Mouse (Mus musculus) adrenal gland, adult 2 months (tissue): Measurements from ENCODE around the gene Ace. TPM values are rescaled to one million over a fixed set of nuclear protein-coding genes. Genes with fewer than 3 reads are reported as not detected.
A peak's percentile ranks its signal among the peaks of the same experiment; 100 is the strongest.
"Not testable (repeated sequence)": the region's sequence is repeated elsewhere in the genome, so short reads cannot be mapped to it uniquely, and the experiment has no call there.

Experiments used
- DNase-seq: peaks from one replicate; pipeline ENCODE4 v3.0.0; 2021
- polyA plus RNA-seq: library from polyadenylated mRNA; depleted of rRNA; stranded (reverse); fragments of >200 nt; gene quantifications from 2 replicates; pipeline ENCODE4 v1.2.3, GENCODE M21; 2012
- total RNA-seq, 2 experiments: library from RNA; stranded (reverse); gene quantifications; 2 replicates each; pipeline ENCODE4 v1.2.3; 2021

Gene Ace
- total and polyA plus RNA-seq, 3 experiments, result 8.3 to 15.9 (median 9.3) TPM

DNA sequence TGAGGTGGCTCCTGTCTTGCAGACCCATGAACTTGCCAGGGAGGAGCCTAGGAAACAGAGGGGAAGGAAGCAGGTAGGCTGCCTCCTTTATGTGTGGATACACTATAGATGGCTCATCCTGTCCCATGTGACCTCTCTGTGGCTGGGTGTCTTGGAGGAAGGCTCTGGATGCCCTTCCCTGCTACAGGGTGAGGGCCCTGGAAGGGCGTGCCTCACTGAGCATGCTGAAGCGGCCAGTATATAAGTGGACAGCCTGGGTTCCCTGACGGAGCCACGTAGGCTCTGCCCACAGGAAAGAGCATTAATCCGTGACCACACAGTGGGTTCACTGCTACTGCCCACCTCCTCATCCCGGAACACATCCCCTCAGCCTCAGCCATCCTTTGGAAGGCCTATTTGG lies 21.7 kb downstream of the Ace start:
- DNase-seq, result no peak

DNA sequence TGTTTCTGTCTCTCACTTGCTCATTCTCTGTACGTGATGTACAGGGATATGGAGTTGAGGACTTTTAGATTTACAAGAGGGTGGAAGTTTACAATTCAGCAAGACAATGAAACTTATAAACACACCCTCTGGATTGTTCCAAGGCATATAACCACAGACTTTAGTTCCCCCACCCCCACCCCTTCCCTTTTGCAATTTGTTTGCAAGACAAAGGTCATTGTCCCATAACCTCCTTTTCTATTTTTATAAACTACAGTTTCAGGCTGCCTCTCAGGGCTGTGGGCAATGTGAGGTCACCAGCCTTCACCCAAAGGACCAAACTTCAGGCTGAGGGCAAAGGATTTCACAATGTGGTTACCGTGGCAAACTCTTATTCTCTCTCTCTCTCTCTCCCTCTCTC lies 22.5 kb downstream of the Ace start:
- peak; percentile 60 for DNase-seq

DNA sequence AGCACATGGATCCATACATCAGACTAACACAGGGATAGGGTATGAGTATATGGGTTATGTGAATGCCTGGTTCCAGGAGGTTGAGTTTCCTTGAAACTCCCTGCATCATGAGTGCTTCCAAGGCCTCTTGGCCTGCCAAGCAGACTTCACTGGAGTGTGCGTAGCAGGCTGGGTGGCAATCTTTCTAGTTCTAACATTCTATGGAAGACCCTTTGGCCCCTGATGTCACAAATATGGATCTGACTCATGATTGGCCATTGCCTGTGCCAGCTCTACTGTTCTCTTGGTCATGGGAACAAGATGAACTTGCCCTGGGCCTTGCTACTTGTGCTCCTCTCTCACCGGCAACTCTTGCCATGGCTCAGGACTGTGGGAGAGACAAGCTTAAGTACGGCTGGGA lies 26.6 kb downstream of the Ace start, which contains the start of gene Ace3:
Gene Ace3 (plus strand): TSS at position 301 of the 400 bp plus-strand sequence.
- no peak for DNase-seq

DNA sequence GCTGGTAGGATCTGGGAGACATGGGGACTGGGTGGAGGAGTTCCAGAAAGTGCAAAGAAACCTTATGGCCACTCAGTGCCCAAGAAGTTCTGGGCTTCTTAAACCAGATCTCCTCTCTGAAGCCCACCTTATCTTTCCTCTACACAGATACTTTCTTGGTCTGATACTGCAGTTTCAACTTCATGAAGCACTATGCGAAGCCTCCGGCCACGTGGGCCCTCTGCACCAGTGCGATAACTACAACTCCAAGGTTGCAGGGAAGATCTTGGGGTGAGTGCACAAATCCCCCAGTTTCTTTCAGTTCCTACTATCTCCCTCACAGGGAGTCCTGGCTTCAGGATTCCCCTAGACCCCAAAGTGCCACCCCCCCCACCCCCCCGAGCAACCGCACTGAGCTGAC lies 32.3 kb downstream of the Ace start:
- no peak for DNase-seq

DNA sequence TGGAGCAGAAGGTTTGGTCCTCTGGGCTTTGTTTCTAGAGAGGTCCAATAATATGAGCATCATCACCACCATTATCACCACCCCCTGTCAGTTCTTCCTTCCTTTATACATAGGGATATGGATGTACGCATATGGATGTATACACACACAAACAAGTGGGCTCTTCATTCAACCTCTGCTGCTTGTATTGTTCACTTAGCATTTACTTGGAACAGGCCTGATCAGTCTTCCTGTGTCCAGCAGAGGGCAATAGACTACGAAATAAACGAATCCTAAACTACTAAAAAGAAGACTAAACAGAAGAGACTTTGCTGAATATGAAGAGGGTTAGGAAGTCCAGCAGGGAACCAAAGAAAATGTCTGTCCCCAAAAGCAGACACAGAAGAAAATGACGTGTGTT lies 34.0 kb downstream of the Ace start:
- DNase-seq, result no peak

DNA sequence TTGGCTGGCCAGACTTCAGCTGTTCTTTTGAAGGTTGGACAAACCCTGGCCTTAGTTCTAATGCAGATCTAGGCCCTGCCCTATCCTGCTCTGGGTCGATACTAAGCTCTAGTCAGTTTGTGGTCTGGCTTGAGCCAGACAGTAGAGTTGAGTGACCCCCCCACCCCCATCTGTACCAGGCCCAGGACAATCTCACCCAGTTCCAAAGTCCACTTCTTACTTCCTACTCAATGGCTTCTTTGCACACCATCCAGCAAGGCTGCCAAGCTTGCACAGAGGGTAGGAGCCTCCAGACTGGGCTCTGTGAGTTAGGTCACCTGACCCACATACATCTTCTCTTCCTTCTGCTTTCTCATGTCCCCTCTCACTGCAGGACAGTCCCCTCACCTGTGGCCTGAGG lies 36.8 kb downstream of the Ace start:
- no peak for DNase-seq

DNA sequence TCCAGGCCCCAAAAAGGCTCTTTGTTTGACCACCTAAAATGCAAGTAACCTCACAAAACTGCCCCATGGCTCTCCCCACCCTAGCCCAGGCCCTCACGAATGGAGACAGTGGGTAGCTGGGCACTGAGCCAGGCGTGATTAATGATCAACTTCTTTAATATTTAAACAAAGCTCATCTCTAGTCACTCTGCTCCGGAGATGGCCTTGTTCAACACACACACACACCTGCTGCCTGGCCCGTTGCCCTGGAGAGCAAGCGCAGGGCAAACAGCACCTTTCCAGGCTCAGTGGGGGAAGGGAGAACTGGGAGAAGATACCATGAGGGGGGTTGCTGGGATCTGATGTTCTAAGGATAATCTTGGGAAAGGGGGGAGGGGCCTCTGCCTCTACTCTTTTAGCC lies 38.2 kb downstream of the Ace start:
- DNase-seq, result no peak

DNA sequence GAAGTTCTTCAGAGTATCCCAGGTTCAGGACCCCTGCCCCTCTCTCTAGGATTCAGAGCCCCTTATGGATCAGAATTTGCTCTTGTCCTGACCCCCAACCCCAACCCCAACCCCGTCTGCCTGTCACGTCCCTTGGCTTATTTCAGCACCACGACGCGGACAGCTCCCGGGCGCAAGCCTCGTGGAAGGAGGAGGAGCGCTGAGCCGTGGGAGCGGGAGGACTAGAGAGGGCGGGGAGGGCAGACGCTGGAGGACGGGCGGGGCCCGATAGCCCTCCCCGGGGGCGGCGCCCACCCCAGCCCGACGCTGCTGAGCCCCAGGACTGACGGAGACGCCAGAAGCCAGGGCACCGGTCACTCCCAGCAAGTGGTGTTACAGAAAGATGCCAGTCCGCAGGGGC lies 40.1 kb downstream of the Ace start, which contains the start of gene Kcnh6:
Gene Kcnh6 (plus strand): TSS at position 304 of the 400 bp plus-strand sequence.
- DNase-seq, result peak; percentile 70

DNA sequence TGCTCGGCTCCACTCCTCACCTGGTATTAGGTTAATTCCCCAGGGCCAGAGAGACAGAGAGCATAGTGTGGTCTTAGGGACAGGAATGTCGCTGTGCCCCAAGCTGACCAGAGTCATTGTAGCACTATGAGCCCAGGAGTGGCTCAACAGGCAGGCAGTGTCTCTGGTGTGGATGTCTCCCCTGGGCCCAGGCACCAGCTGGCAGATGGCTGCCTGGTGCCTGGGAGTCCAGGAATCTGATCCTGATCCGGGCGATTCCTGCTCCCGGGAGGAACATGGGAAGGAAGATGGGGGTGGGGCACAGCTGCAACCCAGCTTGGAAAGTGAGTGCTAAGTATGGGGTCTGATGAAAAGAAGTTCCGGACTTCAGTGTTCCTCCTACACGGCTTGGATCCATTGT lies 45.0 kb downstream of the Ace start:
- DNase-seq, result no peak

DNA sequence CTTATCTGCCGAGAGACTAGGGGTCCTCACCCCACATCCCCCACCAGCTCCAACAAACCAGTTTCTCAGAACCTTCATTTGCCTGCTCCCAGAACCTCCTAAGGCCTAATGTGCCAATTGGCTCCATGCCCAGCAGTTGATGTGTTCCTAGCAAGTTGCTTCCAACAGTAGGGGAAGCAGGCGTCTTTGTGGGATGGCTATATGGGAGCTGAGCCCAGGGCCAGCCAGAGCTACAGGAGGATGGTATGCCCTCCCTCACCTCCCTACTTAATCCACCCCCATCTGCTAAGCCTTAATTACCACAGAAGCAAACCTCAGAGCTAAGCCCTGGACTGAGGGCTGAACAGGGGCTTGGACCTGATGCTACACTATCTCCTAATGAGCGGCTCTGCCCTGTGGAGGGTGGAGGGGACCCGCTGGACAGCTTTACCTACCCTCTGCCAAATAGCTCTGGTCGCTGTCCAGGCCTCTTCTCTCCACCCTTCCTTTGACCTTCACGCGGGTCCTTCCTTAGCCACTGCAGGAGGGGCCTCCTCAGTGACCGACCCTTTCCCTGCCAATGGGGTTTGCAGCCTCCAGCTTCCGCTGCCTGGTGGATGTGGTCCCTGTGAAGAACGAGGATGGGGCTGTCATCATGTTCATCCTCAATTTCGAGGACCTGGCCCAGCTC lies 45.9 kb downstream of the Ace start:
- DNase-seq, result peak; percentile 30

DNA sequence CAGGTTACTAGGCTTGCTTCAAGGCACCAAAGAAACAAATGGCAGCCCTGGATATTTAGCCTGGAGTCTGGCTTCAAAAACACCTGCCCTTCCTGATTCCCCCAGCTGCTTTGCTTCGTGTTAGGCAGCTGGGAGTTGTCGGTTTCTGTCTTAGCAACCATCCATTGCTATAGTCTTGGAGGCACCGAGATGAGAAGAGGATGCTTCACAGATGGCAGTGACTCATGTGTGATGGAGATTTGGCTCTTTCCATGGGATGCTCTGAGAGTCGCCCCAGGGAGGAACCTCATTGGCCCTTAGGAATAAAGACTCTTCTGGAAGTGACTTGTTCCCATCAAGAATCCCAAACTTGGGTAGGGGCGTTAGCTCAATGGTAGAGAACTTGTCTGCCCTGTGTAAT lies 48.7 kb downstream of the Ace start:
- no peak for DNase-seq

DNA sequence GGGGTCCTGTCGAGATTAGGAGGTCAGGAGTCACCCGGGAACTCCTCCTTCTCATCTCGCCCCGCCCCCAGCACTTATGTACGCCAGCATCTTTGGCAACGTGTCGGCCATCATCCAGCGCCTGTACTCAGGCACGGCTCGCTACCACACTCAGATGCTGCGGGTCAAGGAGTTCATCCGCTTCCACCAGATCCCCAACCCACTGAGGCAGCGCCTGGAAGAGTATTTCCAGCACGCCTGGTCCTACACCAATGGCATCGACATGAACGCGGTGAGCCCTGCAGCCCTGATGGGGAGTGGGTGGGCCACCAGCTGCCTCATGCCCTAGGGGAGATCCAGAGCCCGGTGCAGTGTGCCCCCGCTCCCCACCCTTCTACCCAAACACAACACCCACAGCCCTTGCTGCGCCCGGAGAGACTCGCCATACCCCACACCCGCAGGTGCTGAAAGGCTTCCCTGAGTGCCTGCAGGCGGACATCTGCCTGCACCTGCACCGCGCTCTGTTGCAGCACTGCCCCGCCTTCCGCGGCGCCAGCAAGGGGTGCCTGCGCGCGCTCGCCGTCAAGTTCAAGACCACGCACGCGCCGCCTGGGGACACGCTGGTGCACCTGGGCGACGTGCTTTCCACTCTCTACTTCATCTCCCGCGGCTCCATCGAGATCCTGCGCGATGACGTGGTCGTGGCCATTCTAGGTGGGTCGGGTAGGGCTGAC lies 52.5 kb downstream of the Ace start:
- no peak for DNase-seq

DNA sequence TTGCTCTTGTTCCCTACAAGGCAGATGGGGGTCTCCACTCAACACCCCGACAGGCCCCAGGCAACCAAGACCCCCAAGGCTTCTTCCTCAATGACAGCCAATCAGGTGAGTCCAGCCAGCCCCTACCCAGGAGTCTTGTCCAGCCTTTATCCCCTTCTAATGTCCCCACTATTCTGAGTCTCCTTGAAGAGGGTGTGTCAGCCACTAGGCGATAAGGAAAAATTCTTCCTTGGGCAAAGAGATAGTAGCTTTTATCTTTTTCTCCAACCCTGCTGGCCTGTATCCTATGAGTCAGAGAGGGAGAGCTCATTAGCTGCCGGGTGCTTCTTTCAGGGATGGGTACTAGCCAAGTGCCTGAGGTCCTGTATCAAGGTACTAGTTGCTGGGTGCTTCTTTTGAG lies 58.0 kb downstream of the Ace start:
- no peak for DNase-seq

DNA sequence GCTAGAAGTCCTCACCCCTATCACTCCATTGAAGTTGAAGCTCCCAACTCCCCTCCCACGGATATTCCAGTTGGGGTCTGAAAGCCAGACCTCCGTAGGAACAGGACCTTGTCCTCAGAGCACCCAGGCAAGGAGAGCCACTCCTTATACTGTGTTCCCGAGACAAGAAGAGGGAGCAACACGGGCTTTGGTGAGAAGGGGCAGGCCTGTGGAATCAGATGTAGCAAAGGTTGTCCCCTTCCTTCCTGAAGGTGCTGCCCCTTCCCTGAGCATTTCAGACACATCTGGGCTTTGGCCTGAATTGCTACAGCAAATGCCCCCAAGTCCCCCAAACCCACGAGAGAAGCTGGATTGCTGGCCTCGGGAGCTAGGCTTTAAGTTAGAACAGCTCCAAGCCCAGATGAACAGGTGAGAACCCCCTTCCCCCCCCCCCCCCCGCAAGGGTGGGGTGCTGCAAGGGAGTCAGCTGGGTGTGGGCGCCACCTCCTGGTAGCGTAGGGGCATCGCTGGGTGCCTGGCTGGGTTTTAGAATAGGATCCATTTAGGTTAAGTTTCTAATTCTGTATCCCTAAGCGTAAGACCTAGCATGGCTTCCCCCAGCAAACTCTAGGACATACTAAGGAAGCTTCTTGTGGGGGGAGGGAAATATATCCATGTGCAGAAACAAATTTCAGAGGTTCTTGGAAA lies 58.9 kb downstream of the Ace start:
- DNase-seq, result peak; percentile 60

DNA sequence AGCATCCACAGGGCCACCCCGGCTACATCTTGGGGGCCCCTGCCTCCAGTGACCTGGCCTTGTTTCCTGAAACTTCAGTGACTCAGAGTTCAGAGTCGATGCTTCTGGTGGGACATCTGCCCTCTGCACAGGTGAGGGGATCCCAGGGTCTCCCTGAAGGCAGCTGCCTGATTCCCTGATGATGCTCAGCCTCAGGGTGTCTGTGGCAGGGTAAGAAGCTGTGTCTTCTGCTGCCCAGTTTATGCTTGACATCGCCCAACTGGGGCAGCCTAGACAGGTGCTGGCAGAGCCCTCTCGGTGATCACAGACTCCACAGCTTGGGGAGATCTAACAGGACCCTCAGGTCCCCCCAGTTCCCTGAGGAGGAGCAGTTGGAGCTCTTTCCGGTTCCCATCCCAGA lies 59.9 kb downstream of the Ace start:
- DNase-seq, result no peak

DNA sequence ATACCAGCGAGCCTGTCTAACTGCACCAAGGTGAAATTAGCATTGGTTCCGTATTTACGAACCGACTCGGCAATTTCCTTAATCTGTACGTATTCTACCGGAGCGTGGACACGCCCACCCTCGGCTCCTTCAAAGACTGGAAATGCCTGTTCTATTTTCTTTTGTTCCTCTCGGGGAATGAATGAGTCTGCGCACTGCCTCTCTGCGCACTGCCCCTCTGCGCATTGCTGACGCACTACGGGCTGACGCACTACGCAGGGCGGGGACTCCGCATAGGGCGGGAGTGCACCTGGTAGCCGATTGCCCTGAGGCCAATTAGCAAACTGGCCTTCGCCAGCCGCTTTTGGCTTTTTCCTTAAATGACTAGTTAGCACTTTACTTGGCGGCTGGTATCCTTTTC lies 64.3 kb downstream of the Ace start:
- not testable (repeated sequence) for DNase-seq

DNA sequence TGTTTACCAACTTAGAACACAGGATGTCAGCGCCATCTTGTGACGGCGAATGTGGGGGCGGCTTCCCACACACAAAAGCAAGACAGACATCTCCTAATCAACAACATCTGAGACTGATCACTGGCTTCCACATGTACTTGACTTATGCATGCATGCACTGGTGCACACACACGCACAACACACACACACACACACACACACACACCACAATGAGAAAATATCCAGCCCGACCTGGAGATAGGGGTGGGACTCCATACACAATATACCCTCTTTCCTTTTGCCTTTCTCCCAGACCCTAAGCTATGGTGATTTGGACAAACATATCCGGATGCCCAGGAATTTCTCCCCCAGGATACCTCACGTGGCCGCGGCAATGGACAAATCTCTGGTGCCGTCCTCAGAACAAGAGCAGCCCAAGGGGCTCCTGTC lies 65.8 kb downstream of the Ace start:
- peak; percentile 28 for DNase-seq

DNA sequence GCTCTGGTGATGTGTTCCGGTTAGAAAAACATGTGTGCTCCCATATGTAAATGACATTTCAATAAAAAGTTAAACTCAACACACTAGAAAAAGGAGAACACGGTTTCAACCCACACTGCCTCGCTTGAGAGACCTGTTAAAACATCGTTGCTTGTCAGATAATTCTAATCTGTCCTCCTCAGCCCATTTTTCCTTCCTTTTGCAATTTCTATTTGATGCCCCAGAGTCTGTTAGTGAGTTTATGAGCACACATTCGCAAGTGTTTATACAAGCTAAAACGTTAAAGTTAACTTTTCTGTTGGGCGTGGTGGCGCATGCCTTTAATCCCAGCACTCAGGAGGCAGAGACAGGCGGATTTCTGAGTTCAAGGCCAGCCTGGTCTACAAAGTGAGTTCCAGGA lies 67.2 kb downstream of the Ace start:
- DNase-seq, result no peak

DNA sequence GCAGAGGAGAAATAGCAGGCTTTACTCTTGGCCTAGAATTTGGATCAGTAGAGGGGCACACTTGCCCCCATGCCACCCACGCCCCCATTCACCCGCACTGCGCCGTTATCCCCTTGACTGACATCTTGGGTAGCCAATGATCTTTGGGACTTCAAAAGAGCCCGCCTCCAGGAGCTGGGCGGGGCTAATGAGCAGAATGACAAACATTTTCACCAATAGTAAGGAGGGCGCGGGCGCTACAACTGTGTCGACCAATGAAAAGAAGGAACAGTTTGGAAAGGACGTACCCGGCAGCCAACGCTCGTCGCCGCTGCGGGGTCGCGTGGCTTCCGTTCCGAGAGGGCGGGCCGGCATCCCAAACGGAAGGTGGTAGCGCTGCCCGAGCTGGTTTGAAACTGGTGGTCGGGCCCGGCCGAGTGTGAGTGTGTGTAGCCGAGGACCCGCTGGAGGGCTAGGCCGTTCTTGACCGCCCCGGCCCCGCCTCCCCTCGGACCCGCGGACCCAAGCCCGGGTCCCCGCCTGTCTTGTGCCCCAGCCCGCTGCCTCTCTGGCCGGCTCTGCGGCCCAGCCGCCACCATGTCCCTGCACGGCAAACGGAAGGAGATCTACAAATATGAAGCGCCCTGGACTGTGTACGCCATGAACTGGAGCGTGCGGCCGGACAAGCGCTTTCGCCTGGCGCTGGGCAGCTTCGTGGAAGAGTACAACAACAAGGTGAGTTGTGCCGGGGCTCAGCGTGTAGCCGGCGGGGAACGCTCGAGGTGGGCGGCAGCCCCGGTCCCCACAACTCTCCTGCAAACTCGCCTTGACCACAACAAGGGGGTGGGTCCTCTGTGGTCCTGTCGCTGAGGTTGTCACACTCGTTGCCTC lies 69.0 kb downstream of the Ace start, which contains the start of gene Dcaf7:
Gene Dcaf7 (plus strand): TSS at position 325 of the 870 bp plus-strand sequence.
- peak; percentile 98 for DNase-seq

DNA sequence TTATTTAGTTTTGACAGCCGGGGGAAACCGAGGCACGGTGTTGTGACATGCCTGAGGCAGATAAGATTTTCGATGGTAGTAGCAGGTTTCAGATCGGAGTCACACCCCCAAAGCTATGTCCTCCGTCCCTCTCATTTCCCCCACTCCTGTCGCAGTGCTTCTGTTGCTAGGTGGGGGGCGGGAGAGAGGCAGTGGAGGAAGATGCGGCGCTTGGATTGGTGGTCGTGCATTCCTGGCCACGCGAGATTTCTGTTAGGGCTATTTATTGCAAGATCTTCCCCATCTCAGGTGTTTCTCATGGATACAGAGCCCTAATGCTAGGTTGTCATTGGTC lies 69.6 kb downstream of the Ace start:
- no peak for DNase-seq
